Mouse (Mus musculus) kidney, postnatal 4 days (tissue): Measurements from ENCODE around the gene Olfr1394.
"Not testable (repeated sequence)": the region's sequence is repeated elsewhere in the genome, so short reads cannot be mapped to it uniquely, and the experiment has no call there.

ENCODE experiments used
- DNase-seq, 2 experiments: peaks; one replicate each; pipeline ENCODE4 v3.0.0; 2021; ENCODE audit warnings: mixed read lengths in 2 of 2

The Olfr1394 gene

GRCm38 (mm10) chr11:49154077-49154476 is at the start of gene Olfr1394:
TSS of gene Olfr1394 (plus strand) at chr11:49154377.
- no peak for DNase-seq

- DNase-seq = no peak
Observed at GRCm38 (mm10) chr11:49105752-49106151, 48.4 kb upstream of the Olfr1394 start.

GRCm38 (mm10) chr11:49107650-49108537 is 46.3 kb upstream of the Olfr1394 start:
- peak in 1 of 2 experiments; percentile 35 for DNase-seq

- DNase-seq = peak; percentile 68 to 74
Observed at GRCm38 (mm10) chr11:49108833-49109232, 45.3 kb upstream of the Olfr1394 start.

GRCm38 (mm10) chr11:49111000-49111399 is 43.2 kb upstream of the Olfr1394 start:
- no peak for DNase-seq

GRCm38 (mm10) chr11:49112624-49113219 is 41.5 kb upstream of the Olfr1394 start:
- DNase-seq = peak; percentile 35 to 43

- no peak for DNase-seq
Observed at GRCm38 (mm10) chr11:49114158-49114557, 40.0 kb upstream of the Olfr1394 start.

- DNase-seq = no peak
Observed at GRCm38 (mm10) chr11:49114774-49115173, 39.4 kb upstream of the Olfr1394 start, which contains the start of gene Olfr1396. TSS of gene Olfr1396 (minus strand) at chr11:49114874.

- DNase-seq = no peak
Observed at GRCm38 (mm10) chr11:49119635-49120034, 34.5 kb upstream of the Olfr1394 start.

- DNase-seq = no peak
Observed at GRCm38 (mm10) chr11:49124169-49124568, 30.0 kb upstream of the Olfr1394 start.

GRCm38 (mm10) chr11:49141974-49142373 is 12.2 kb upstream of the Olfr1394 start, which contains the start of gene Olfr1395:
TSS of gene Olfr1395 (plus strand) at chr11:49142274.
- no peak for DNase-seq

GRCm38 (mm10) chr11:49156821-49157814 is 2.9 kb downstream of the Olfr1394 start:
- DNase-seq = no peak

- DNase-seq = peak; percentile 43 to 54
Observed at GRCm38 (mm10) chr11:49168839-49169611, 14.8 kb downstream of the Olfr1394 start.

GRCm38 (mm10) chr11:49170576-49170975 is 16.4 kb downstream of the Olfr1394 start:
- DNase-seq = no peak

GRCm38 (mm10) chr11:49175345-49175744 is 21.2 kb downstream of the Olfr1394 start:
- no peak for DNase-seq

GRCm38 (mm10) chr11:49176047-49176779 is 22.0 kb downstream of the Olfr1394 start:
- not testable (repeated sequence) for DNase-seq

GRCm38 (mm10) chr11:49183172-49183571 is 29.0 kb downstream of the Olfr1394 start:
- DNase-seq = no peak

- peak in 1 of 2 experiments; percentile 13 for DNase-seq
Observed at GRCm38 (mm10) chr11:49186452-49186851, 32.3 kb downstream of the Olfr1394 start.

GRCm38 (mm10) chr11:49186955-49187488 is 32.8 kb downstream of the Olfr1394 start, which contains the start of gene Btnl9:
TSS of gene Btnl9 (minus strand) at chr11:49187159.
- peak in 1 of 2 experiments; percentile 5 for DNase-seq

GRCm38 (mm10) chr11:49187701-49188100 is 33.5 kb downstream of the Olfr1394 start:
- no peak for DNase-seq

GRCm38 (mm10) chr11:49189737-49190136 is 35.6 kb downstream of the Olfr1394 start:
- peak; percentile 77 to 79 for DNase-seq
